Mouse (Mus musculus): ENCODE data around the gene Lrrc73.

DNA sequence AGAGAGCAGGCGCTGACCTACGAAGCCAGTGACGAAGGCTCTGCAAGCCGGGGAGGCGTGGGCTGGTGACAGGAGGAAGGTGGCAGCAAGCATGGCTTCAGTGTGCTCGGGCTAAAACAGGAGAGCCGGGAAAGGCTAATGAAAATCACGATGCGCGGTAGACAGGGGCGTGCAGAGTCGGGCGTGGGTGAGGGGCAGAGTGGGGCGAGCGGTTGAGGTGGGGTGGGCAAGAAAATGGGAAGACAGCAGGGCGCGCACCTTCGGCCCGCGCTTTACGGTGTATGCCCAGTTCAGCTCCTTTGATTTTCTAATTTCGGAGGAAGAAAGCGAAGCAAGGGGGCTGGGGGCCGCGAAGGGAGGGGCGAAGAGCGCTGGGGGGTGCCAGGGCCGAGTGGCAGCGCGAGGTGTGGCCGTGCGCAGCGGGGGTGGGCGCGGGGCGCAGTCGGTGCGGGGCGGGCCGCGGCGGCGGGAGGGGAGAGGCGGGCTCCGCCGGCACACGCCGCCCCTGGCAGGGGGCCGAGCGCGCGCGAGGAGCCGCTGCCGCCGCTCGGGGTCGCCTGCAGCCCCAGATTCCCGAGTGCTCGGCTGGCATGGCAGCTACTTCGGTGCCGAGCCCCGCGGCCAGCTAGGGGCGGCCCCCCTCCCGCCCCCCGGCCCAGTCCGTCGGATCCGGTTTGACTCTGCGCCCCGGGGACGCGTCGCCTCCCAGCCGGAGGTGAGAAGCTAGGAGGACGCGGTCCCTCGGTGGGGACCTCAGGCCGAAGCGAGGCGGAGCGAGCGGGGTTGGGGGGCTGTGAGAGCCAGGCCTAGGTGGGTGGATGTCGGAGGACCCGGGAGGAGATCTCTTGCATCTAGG, 44.3 kb downstream of the Lrrc73 start, which contains the start of gene Dlk2:
- TF ChIP-seq GATA1 (IDR thresholded peaks at IDR 0.05; ENCODE audit: borderline replicate concordance, low read length), result no peak
- TF ChIP-seq FLI1 (IDR thresholded peaks at IDR 0.05; ENCODE audit: low read length), result no peak
